Mouse (Mus musculus) lung, embryonic 14.5 days (tissue): Measurements from ENCODE around the gene 4930432M17Rik. TPM values are rescaled to one million over a fixed set of nuclear protein-coding genes. Genes with fewer than 3 reads are reported as not detected.

Source experiments
- ATAC-seq: fragments of 200-750 bp; cut with Nextera tagmentation; 2 replicates; pipeline ENCODE4 v1.8.0; 2017; ENCODE audit warnings: mild to moderate bottlenecking, moderate TSS enrichment, moderate library complexity; ENCODE audit not compliant: insufficient read depth
- DNase-seq: peaks from one replicate; pipeline ENCODE4 v3.0.0-alpha.2; 2015
- H3K27ac ChIP-seq: fragments of 300-500 bp; sonication (generic); 2 replicates; pipeline ENCODE4 v1.5.1; 2014; ENCODE audit warnings: low read depth, mild to moderate bottlenecking, moderate library complexity
- H3K27me3 ChIP-seq: fragments of 300-500 bp; sonication (generic); 2 replicates; pipeline ENCODE4 v1.6.1; 2014; ENCODE audit warnings: low read length, control low read depth; ENCODE audit not compliant: insufficient read depth
- H3K36me3 ChIP-seq: fragments of 300-500 bp; sonication (generic); 2 replicates; pipeline ENCODE4 v1.6.1; 2014; ENCODE audit warnings: control low read depth; ENCODE audit not compliant: insufficient read depth
- H3K4me1 ChIP-seq: fragments of 300-500 bp; sonication (generic); 2 replicates; pipeline ENCODE4 v1.6.1; 2014; ENCODE audit warnings: antibody characterized with exemption, control low read depth; ENCODE audit not compliant: insufficient read depth
- H3K4me2 ChIP-seq: fragments of 300-500 bp; sonication (generic); 2 replicates; pipeline ENCODE4 v1.6.1; 2014; ENCODE audit warnings: mild to moderate bottlenecking
- H3K4me3 ChIP-seq: fragments of 300-500 bp; sonication (generic); 2 replicates; pipeline ENCODE4 v1.5.1; 2014; ENCODE audit warnings: low read depth, low read length
- H3K9ac ChIP-seq: fragments of 300-500 bp; sonication (generic); 2 replicates; pipeline ENCODE4 v1.6.1; 2014
- H3K9me3 ChIP-seq: fragments of 300-500 bp; sonication (generic); 2 replicates; pipeline ENCODE4 v1.6.1; 2016; ENCODE audit warnings: low read depth, low read length, control low read depth
- CTCF ChIP-seq: IDR thresholded peaks from 2 replicates; pipeline ENCODE4 v1.5.1; 2016; ENCODE audit warnings: antibody characterized with exemption, low read depth
- WGBS: fragments of 180-500 bp; shearing (Covaris S2); extraction: QIAGEN DNeasy Blood & Tissue Kit; methylation state at CpG from one replicate; pipeline ENCODE4 v1.1.7; 2014; 5-methylcytosine and 5-hydroxymethylcytosine counted together
- polyA plus RNA-seq: library from polyadenylated mRNA; unstranded; fragments of >200 nt; fragmentation: Nextera tagmentation; extraction: Ambion mirVana; gene quantifications from 2 replicates; pipeline ENCODE4 v1.2.1, GENCODE M21; 2014

4930432M17Rik gene
- polyA plus RNA-seq, 1 experiment from 2014 or later, result not detected

DNA sequence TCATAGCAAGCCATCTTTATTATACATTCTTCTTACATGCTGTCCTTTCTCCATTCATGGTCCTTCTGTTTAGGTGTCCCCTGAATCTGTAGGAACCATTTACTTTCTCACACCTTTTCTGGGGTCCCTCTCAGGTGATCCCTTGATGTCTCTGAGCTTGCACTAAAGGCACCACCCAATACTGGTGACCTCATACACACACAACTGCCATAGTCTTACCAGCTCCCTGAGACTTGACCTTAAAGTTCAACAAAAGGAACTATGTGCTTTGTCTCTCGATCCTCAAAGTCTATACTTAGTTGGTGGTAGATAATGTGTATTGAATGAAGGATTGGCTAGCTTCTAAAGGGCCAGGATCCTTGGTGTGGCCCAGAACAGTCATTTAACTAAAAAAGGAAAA, 15.4 kb downstream of the 4930432M17Rik start:
- Histone ChIP-seq H3K9me3 (no peaks in the 10 kb centered on the region), H3K9ac (no peak overlapping the region), H3K4me1 (0 out of 2 replicates have a peak, but pooled peaks cover 5% of the 10 kb centered on the region), H3K27ac (no peak overlapping the region), H3K36me3 (no peaks in the 10 kb centered on the region), H3K4me2 (no peak overlapping the region), H3K4me3 (no peak overlapping the region), H3K27me3 (no peaks in the 10 kb centered on the region)
- no peak for TF ChIP-seq CTCF
- ATAC-seq (no peak), DNase-seq (no peak)
- WGBS, result 63% methylated on average over 1 of the region's 1 CpGs

DNA sequence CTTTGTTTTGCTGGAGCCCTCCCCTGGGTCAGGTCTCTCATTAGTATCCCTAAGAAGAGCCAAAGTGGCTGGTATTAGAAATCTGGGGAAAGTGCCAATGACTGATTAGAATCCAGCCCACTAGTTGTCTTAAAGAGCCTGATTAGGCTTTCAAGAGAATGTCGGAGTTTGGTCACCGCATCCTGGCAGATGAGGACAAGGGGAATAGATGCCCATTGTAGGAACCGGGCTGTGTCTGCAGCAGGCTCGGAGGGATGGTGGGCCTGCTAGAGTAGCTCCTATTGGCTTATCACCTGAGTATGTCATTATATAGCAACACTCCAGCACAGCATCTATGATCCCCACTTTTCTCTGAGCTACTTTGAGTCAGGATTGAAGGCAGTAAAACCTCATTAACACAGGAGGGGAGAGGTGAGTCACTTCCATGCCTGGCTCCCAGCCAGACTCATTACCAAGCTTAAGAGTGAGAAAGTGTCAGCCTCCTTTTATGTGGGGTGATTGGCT, 15.9 kb downstream of the 4930432M17Rik start:
- ATAC-seq (no peak), DNase-seq (no peak)
- WGBS, result 82% methylated on average over 4 of the region's 4 CpGs
- no peak overlapping the region for H3K4me3 ChIP-seq
- TF ChIP-seq CTCF, result no peak
- no peak overlapping the region for H3K9ac ChIP-seq
- 0 out of 2 replicates have a peak, but pooled peaks cover 5% of the 10 kb centered on the region for H3K4me1 ChIP-seq
- no peaks in the 10 kb centered on the region for H3K27me3 ChIP-seq
- no peak overlapping the region for H3K4me2 ChIP-seq
- no peaks in the 10 kb centered on the region for H3K9me3 ChIP-seq
- H3K36me3 ChIP-seq, result no peaks in the 10 kb centered on the region
- no peak overlapping the region for H3K27ac ChIP-seq

- no peaks in the 10 kb centered on the region for H3K36me3 ChIP-seq
- no peak for ATAC-seq
- no peak for DNase-seq
- no peak overlapping the region for H3K27ac ChIP-seq
- H3K9me3 ChIP-seq, result no peaks in the 10 kb centered on the region
- no peaks in the 10 kb centered on the region for H3K27me3 ChIP-seq
- H3K4me2 ChIP-seq, result no peak overlapping the region
- H3K9ac ChIP-seq, result no peak overlapping the region
- H3K4me1 ChIP-seq, result 0 out of 2 replicates have a peak, but pooled peaks cover 5% of the 10 kb centered on the region
- no peak overlapping the region for H3K4me3 ChIP-seq
- TF ChIP-seq CTCF, result no peak
- WGBS, result 64% methylated on average over 3 of the region's 3 CpGs
Measured at GRCm38 (mm10) chr3:121687741-121688140, 17.2 kb downstream of the 4930432M17Rik start.

DNA sequence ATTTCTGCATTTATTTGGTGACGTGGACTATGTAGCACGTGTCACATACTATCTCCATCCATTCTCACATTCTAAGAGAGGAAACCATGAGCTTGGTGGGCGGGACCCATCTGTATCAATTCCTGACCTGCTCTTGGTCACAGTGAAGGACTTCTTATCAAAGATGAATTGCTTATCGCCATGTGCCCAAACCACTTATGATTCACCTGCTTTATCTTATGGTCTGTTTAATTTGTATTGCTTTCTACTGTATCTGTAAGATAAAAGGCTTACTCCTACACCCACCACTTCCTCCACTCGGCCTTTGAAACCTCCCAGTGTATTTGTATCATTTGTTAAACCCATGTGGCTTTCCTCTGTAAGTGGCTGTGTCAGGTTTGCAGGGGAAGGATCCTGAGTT, 18.5 kb downstream of the 4930432M17Rik start:
- WGBS, result 44% methylated on average over 5 of the region's 5 CpGs

DNA sequence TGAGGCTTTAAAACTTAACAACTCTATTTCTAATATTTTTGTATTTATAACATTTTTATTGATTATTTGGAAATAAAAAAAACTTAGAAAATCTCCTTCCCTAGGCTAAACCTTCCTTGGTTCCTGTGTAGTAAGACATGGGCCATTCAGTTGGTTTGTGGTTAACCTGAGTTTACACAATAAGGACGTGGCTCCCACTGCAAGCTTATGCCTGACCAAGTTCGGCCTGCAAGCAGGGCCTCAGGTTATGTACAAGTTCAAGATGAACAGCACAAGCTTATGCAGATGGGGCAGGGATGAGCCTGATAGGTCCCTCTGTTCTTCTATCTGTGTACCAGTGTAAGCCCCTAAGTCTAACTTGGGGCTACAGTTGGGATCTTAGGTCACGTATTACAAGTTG, 19.1 kb downstream of the 4930432M17Rik start:
- Histone ChIP-seq H3K9ac (no peak overlapping the region), H3K27ac (no peak overlapping the region), H3K36me3 (no peaks in the 10 kb centered on the region), H3K4me2 (no peak overlapping the region), H3K4me1 (0 out of 2 replicates have a peak, but pooled peaks cover under 1% of the 10 kb centered on the region), H3K9me3 (no peaks in the 10 kb centered on the region), H3K4me3 (no peak overlapping the region), H3K27me3 (no peaks in the 10 kb centered on the region)
- TF ChIP-seq CTCF, result no peak
- no peak for DNase-seq
- 82% methylated on average over 3 of the region's 3 CpGs for WGBS
- no peak for ATAC-seq

More for the DNA sequence above, 18.5 kb downstream of the 4930432M17Rik start:
- H3K9me3 ChIP-seq, result no peaks in the 10 kb centered on the region
- no peak overlapping the region for H3K4me3 ChIP-seq
- no peak overlapping the region for H3K27ac ChIP-seq
- H3K27me3 ChIP-seq, result no peaks in the 10 kb centered on the region
- TF ChIP-seq CTCF, result no peak
- H3K4me2 ChIP-seq, result no peak overlapping the region
- 0 out of 2 replicates have a peak, but pooled peaks cover 5% of the 10 kb centered on the region for H3K4me1 ChIP-seq
- ATAC-seq (no peak), DNase-seq (no peak)
- no peaks in the 10 kb centered on the region for H3K36me3 ChIP-seq
- H3K9ac ChIP-seq, result no peak overlapping the region

DNA sequence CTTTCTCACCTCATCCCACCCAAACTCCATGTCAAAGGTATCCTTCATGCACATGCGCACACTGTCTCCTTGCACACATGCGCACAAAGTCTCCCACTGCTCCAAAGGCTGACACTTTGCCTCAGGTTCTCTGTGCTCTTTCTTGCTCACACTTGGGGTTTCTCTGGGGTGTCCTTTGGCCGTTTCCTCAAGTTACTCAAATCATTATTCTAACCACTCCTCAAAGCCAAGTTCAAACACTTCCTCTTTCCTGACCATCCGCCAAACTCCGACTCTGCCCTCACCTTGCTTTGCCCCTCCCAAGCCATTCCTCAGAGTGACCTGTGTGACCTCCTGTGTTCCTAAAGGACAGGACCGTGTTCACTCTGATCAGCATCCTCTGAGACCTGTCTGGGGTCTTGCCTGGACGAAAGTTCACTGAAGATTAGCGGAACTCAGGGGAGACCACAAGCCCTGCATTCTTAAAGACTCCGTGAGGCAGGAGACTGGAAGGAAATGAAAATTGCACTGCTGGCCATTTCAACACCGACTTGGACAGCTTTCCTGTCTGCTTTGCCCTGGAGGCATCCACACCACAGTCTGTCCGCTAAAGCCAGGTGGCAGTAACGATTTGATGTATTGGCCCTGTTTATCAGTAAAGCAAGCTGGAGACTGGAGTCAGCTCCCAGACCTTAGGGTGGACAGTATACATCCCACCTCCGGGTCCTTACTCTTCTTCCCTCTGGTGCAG, 22.6 kb downstream of the 4930432M17Rik start:
- ATAC-seq (no peak), DNase-seq (no peak)
- H3K36me3 ChIP-seq, result no peaks in the 10 kb centered on the region
- no peaks in the 10 kb centered on the region for H3K4me1 ChIP-seq
- H3K4me2 ChIP-seq, result no peak overlapping the region
- no peak overlapping the region for H3K9ac ChIP-seq
- no peak for TF ChIP-seq CTCF
- H3K4me3 ChIP-seq, result no peak overlapping the region
- 61% methylated on average over 13 of the region's 13 CpGs for WGBS
- H3K9me3 ChIP-seq, result no peaks in the 10 kb centered on the region
- H3K27ac ChIP-seq, result no peak overlapping the region
- no peaks in the 10 kb centered on the region for H3K27me3 ChIP-seq

- WGBS, result 77% methylated on average over 5 of the region's 5 CpGs
Measured at GRCm38 (mm10) chr3:121693746-121694145, 23.2 kb downstream of the 4930432M17Rik start.

More at GRCm38 (mm10) chr3:121693746-121694145, 23.2 kb downstream of the 4930432M17Rik start:
- DNase-seq (no peak), ATAC-seq (no peak)
- Histone ChIP-seq H3K4me3 (no peak overlapping the region), H3K27me3 (no peaks in the 10 kb centered on the region), H3K4me2 (no peak overlapping the region), H3K27ac (no peak overlapping the region), H3K4me1 (no peaks in the 10 kb centered on the region), H3K9me3 (no peaks in the 10 kb centered on the region), H3K9ac (no peak overlapping the region), H3K36me3 (no peaks in the 10 kb centered on the region)
- TF ChIP-seq CTCF, result no peak
